Mouse (Mus musculus) kidney, postnatal 10 days (tissue): Measurements from ENCODE around the gene Rnf141.

Experiments used
- DNase-seq: peaks from one replicate; pipeline ENCODE4 v3.0.0; 2021; ENCODE audit warnings: mixed read lengths

The Rnf141 gene

DNA sequence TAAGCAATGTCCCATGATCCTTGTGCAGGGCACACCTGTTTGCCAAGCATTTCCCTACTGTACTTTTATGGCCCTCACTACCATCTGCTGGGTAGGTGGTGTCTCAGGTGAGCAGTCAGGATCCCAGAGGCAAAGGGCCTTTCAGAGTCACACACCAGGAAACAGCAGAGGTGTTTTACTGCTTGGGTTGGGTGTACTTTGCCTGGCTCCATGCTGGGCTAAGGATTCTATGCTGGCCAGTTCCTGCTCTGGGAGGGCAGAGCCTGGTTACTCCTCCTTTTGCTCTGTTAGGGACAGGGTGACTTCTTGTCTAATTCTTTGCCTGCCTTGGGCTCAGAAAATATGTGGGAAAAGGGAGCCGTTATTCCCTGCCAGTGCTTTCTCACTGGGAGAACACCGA lies 51.4 kb downstream of the Rnf141 start:
- no peak for DNase-seq

DNA sequence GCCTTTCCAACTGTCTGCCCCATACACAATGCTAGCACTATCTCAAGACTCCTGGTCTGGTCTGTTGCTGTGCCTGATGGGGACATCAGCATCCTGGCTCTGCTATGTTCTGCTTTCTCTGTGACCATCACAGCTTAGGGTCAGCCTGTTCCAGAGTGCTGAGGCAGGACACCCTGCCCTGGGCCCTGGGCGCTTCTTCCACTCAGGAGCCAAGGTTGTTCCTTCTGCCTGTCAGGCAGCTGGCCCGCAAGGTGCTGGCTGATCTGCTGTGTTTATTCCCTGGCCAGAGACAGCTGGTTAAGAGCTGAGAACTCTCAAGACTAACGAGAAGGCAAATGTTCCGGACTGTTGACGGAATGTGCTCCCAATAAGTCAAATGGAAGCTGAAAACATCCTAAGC lies 52.1 kb downstream of the Rnf141 start:
- no peak for DNase-seq

DNA sequence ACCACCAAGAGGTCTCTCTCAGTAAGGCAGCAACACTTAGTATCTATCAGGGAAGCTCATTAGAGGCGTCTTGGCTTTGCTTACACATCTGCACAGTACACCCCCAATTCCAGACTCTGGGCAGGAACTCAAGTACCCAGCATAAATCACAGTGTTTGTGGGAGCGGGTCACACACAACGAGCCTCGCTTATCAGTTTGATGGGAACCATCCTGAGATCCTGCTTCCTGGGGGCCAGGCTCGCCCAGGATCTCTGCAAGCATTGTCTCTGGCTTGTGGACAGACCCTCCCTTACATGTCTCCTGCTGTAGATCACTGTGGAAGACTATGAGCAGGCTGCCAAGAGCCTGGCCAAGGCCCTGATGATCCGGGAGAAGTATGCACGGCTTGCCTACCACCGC lies 53.4 kb downstream of the Rnf141 start:
- DNase-seq: peak; percentile 67

DNA sequence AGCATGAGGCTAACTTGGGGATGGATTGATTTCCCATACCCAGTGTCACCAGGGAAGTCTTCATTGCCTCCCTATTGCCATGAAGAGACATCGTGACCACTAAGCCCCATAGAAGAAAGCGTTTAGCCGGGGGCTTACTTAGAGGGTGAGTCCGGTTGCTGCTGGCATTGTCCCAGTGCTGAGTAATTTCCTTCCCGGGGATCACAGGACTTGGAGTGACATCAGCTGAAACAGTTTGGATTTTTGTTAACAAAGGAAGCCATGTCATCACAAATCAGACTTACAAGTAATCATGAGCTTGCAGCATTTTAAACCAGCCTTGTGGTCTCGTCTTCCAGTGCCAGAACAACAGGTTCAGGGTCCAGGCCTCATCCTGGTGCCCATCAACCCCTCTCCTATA lies 56.9 kb downstream of the Rnf141 start:
- DNase-seq: peak; percentile 71

DNA sequence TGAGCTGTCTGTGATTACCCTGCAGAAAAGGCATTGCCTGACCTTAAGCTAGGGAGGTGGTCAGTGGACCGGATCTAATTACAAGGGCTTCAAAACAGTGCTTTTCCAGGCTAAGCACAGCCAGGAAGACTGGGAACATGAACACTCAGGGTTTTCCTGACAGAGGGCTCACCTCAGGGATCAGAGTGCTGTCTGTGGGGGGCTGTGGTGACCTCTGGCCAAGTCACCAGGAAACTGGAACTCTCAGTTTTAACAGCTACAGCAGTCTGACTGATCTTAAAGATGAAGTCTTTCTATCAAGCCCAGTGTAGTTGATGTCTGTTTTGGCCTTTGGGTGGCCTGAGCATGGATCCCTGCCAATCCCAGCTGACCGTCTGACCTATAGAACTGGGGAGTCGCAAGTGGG lies 58.5 kb downstream of the Rnf141 start:
- peak; percentile 68 for DNase-seq

DNA sequence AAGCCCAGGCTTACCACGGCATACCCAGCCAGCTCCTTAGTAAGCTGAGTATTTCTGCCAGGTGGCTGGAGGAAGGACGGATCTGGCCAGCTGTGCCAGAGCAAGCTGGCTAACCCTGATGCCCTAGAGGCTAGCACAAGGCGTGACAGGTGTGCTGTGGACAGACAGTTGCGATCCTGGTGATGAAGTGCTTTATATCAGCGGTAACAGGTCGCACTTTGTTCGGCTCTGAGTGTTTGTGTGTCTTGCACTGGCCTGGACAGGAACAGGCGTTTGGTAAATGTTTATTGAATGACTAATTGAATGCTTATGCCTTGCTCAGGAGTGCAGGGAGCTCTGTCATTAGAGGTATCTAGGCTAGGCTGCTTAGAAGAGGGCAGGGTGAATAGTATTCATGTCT lies 59.3 kb downstream of the Rnf141 start:
- DNase-seq: no peak

DNA sequence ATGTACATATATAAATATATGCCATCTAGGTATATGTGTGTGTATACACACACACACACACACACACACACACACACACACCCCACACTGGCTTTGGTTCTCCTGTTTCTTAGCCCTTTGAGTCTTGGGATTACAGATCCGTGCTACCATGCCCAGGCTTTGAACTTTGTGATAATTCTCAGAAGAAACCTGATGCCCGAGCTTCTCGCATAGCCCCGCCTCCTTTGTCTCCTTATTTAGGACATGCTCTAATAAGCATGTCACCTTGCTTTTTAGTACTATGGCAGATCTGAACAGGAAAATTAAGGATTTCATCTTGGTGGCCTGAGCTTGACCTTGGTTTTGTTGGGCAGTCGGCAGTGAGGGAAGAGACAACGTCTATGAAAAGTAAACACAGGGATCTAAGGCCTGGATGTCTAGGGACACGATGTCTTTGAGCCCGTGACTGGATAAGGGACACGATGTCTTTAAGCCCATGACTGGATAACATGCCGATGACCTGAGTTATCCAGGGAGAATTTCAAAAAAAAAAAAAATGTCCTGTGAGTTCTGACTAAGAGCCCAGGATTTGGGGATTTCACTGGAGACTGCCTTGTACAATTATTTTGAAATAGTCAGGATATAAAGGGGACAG lies 61.3 kb downstream of the Rnf141 start:
- no peak for DNase-seq

DNA sequence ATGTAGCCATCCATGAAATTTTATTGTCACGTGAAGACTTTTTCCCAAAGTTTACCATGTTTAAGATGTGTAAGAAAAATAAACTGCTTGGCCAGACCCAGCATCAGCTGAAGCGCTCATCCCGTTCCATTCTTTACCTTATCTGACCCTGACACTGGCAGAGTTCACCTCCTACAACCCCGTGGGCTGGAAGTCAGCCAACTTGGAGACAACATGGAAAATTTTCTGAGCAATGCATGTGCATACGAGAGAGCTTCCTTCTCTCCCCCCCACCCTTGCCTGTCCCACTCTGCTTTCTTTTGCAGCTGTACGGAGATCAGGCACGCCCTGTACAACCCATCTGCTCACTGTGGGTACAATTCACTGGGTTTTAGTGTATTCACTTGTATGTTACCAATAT lies 62.1 kb downstream of the Rnf141 start:
- DNase-seq: peak; percentile 75

DNA sequence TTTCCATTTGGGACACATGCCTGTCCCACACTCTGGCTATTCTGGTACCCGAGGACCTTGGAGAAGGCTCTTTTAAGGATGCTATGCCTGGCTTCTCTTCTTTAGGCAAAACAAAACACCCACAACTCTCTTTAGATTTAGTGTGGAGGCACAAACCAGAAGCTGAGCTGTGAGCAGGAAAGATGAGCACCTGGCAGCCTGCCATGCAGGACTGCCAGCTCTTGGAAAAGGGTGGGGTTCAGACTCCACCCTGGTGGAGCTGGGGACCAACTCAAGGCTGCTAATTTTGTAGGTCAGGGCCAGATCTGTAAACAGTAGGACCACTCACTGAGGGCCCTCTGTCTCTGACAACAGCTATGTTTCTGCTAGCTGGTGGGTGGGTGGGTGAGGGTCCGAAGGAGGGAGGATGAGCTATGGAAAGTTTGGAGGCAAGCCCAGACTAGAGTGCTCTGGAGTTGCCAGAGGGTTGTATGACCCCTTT lies 63.0 kb downstream of the Rnf141 start:
- peak; percentile 50 for DNase-seq

DNA sequence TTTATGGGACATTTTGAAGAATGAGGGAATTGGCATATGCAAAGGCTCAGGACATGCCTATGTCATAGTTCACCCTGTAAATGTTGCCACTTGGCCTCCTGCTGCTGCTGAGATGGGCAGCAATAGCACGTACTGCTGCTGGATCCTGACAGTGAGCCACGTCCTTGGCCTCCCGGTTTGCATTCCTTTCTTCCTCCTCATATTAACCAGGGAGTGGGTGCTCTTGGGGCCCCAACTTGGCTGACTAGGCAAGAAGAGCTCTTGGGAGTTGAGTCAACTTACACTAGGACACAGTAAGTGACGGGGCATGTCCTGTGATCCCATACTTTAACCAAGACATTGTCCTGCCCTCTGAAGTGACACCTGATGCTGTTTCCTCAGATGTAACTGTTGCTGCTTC lies 63.7 kb downstream of the Rnf141 start:
- DNase-seq: no peak

DNA sequence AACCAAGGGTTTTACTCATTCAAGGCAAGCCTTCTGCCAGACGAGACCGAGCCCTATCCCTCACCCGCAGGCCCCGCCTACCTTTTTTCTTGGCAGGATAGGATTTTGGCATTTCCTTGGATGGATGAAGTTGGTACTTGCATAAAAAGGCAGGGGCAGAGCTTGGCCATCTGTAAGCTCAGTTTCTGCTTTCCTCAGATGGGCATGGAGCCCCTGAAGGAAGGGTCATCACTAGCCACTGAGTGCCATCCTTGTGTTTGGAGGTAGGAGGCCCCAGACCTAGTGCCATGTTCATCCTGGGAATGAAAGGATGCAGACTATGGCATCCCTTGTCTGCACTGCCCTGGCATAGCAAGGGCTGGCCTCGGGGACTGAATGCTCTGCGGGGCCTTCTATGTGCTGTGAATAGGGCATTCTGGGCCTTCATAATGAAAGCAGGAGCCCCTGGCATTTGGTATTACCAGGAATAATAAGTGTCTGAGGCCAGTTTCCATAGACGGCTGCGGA lies 64.6 kb downstream of the Rnf141 start:
- DNase-seq: no peak

DNA sequence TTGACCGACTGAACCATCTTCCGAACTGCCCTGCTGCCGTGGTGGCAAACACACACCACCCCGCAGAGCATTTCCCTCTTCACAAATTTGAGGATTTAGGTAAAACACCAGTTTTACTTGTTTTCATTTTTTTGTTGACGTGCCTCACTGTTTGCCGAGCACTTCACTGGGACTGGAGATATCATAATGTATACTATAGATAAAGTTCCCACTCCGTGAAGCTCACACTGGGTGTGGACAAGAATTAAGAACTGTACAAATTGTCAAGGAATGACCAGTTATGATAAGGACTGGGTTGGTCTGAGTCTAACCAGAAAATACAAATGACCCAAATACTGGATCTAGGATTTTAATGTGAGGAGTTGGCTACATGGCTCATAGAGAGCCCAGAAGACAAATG lies 65.3 kb downstream of the Rnf141 start:
- DNase-seq: no peak

DNA sequence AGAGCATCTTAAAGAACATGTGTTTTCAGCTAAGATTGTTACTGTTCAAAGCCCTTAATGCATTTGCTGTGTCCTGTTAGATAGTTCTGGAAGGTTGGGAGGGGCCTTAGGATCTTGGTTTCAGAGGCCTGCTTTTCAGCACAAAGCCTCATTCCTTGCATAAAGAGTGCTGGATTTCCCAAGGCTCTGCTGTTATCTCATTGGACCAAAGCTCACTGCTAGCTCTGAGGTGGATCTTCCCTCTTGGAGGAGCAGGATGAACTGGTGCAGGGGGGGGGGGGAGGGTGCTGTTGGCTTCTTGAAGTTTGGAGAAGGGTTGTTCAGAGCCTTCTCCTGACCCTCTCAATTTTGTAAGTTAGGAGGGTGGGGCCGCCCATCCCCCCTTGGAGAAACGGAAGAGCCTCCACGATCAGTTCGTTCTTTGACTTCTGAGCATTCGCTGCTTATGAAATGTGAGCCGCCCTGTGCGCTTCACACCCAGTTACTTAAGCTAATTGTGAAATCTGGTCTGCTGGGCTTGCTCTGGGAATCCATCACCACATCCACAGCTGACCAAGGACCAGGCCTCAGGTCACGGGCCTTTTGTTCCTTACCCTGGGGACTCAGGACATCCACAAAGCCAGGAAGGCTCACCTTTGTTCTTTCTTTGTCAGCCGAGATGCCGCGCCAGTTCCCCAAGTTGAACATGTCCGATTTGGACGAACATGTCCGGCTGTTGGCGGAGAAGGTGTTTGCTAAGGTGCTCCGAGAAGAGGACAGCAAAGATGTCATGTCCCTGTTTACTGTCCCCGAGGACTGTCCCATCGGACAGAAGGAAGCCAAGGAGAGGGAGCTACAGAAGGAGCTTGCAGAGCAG lies 66.9 kb downstream of the Rnf141 start:
- no peak for DNase-seq

DNA sequence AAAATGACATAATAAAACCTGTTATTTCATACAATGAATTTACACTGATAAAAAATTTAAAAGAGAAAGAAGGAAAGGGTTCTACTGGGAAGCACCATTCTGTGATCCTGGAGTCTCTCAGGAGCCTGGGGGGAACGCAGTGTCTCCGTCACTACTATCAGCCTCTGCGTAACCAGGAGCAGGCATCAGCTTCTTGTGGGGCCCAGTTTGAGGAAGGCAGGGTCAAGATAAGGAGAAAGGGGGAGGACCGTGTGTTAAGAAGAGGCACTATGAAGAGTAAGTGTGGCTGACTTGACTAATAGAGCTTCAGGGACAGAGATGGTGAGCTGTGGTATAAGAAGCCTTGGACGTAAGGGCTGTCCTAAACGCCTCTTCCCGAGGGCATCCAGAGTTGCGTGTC lies 69.6 kb downstream of the Rnf141 start:
- DNase-seq: no peak

DNA sequence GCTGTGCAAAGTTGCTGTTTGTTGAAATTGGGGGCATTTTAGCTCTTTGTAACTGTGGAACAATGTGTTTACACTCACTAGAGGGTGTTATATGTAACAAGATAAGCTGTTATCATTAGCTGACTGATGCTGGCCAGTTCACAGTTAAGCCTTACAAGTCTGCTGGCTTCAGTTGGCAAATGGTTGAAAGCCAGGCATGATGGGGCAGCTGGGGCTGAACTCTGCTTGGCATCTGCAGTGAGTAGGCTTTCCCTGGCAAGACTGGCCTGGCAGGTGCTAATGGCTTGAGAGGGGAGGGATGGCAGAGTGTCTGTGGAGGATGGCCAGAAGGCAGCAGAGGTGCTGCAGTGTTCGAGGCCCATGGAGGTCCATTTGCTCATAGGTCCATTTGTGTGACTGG lies 70.2 kb downstream of the Rnf141 start:
- no peak for DNase-seq

DNA sequence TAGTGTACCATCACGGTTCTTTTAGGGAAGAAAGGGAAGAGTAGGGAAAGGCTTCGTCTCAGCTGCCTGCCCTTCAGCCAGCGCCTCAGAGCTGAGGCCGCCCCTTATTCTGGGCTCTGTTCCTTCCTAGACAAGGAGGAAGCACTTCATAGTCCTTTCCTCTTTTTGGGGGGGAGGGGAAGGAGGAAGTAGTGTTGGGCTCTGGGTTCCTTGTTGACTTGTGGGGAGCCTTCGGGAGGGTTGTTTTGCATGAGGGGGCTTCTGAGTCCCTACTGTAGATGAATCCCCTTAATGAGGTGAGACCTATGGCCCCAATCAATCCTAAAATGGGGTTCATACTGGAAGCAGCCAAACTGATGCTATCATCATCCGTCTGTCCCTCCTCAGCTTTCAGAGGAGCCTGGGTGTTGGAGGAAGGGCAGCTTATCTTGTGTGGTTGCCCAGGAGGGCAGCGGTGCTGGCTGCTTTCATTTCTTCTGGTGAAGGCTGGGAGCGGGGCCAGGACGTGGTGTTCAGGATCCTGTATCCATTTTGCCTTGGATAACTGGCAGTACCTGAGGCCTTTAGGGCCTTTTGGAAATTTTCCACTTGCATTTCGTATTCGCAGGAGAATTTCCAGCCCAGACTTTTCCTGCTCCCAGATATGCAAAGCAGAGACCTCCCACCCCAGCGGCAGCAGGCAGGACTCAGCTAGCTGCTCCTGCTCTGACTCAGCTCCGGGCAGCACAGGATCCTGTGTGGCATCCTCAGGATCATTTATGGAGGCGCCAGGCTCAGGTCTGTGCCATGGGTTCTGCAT lies 70.9 kb downstream of the Rnf141 start:
- DNase-seq: peak; percentile 75

DNA sequence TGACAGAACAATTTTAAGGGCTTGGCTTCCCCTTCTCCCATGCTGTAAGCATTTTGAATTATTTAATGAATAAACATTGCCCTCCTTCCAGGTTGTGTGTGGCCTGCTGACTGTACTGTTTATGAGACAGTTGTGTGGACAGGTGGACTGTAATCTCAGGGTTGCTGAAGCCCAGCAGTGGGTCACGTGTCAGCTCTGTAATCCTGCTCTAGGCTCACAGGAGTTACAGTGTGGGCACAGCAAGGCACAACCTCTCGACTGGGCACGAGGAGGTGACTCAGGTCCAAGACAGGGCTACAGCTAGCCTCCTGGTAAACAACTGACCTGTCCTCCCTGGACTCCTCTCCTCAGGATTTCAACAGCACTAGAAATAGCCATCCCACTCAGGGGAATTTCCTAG lies 71.9 kb downstream of the Rnf141 start:
- peak; percentile 55 for DNase-seq

DNA sequence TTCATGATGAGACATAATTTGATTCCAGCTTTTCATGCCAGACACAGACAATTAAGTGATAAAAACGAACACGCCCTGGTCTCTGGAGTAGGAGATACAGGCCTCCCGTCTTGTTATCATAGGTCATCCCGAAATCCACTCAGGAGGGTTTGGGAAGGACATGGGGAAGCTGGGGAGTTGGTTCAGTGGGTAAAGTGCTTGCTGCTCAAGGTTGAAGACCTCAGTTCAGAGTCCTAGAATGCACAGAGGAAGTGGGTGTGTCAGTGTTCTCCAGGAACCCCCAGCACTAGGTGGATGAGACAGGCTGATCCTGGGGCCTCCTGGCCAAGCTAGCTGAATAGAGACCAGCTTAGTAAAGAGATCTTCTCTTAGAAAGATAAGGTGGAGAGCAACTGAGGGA lies 73.3 kb downstream of the Rnf141 start:
- no peak for DNase-seq

DNA sequence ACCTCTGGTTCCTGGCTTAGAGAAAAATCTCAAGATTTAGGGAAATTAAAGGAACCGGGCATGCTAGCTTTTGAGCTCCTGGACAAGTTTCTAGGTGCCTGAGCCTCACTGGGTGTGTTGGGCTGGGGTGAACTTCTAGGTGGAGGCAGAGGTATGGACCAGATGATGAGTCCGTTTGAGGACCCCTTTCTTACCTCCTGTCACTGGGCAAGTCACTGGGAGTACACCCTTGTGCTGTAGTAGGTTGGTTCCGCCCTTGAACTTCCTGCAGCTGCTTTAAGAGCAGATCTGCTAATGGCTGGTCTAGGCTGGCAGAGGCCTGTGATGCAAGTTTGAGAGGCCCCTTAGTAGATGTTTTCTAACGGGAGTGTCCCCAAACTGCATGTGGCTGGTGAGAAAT lies 75.2 kb downstream of the Rnf141 start:
- DNase-seq: peak; percentile 49

DNA sequence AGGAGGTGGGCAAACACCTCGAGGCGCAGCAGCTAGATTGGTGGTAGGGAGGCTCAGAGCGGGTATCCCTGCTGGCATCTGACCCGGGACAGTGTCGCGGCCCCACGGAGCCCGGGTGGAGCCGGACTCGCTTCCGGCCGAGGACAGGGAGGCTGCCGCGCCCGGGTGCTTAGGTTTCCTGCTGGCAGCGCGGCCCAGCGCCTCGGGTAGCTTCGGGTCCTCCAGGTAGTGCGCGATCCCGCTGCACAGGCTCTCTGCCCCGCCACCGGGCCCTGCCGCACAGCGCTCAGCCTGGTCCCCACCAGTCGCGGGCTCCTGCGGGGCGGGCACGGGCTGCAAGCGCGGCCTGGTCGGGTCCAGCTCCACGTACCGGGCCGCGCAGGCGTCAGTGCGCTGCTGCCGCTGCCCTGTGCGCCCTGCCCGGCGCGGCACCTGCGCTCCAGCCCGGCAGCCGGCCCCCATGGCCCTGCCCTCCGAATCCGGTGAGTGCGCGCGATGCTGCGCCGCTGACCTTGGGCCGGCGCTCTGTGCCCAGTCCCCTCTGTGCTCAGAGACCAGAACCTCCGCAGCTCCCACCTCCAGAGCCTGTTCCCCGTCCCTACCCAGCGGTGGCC lies 75.7 kb downstream of the Rnf141 start:
- peak; percentile 65 for DNase-seq

DNA sequence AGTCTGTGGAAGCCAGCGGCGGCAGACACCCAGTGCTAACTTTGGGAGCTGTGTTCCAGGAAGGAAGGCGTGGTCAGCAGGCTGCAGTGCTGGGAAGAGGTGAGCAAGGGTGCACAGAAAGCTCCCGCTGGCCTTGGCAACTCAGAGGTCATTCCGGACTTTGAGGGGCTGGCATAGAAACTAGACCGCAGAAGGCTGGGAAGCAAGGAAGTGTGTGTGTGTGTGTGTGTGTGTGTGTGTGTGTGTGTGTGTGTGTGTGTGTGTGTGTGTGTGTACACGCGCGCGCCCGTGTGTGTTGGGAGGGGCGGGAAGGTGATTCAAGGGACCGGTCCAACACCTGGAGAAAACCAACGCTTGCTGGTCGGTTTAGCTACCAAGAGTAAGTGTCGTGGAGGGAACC lies 76.3 kb downstream of the Rnf141 start, which contains the start of gene Ampd3:
Gene Ampd3, plus strand, starts transcription at position 206 of the 400 bp plus-strand sequence.
- DNase-seq: peak; percentile 64

DNA sequence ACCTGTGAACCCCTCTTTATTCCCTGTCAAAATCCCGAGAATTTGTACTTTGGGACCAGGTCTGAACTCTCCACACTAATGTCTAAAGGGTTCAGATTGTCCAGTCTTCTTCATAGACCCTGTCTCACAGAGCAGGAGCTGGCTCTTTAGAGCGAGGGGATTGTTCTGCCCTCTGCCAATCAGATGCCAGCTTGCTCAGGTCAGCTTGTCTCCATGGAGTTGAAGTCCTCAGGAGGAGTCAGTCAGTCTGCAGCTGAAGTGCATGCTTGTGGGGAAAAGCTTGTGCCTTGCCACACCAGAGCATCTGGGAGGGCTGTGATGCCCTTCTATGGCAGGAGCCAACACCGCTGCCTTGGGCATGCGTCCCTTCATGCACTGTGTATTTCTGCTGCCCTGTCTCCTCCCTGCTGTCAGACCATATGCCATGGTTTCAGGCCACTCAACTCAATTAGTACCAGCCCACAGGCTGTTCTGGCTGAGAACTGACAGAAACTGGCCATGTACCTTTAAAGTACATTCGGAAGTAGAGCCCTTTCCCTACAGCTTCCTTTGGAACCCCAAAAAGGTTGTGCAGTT lies 81.6 kb downstream of the Rnf141 start:
- no peak for DNase-seq
